Mouse (Mus musculus) heart, embryonic 15.5 days (tissue): Measurements from ENCODE around the gene Tcta. TPM values are rescaled to one million over a fixed set of nuclear protein-coding genes. Genes with fewer than 3 reads are reported as not detected.

ENCODE experiments used
- ATAC-seq: fragments of 200-750 bp; cut with Nextera tagmentation; replicated peaks from 2 replicates; pipeline ENCODE4 v1.8.0; 2017; ENCODE audit warnings: low read depth, moderate TSS enrichment; ENCODE audit not compliant: insufficient number of reproducible peaks, insufficient read depth, low FRiP score
- H3K27ac ChIP-seq: fragments of 300-500 bp; sonication (generic); 2 replicates; pipeline ENCODE4 v1.5.1; 2015; ENCODE audit warnings: mild to moderate bottlenecking, inconsistent platforms
- H3K27me3 ChIP-seq: fragments of 300-500 bp; sonication (generic); 2 replicates; pipeline ENCODE4 v1.6.1; 2015; ENCODE audit warnings: inconsistent platforms
- H3K36me3 ChIP-seq: fragments of 300-500 bp; sonication (generic); 2 replicates; pipeline ENCODE4 v1.6.1; 2015; ENCODE audit warnings: mild to moderate bottlenecking, inconsistent platforms
- H3K4me1 ChIP-seq: fragments of 300-500 bp; sonication (generic); replicated peaks from 2 replicates; pipeline ENCODE4 v1.6.1; 2015; ENCODE audit warnings: inconsistent platforms
- H3K4me2 ChIP-seq: fragments of 300-500 bp; sonication (generic); 2 replicates; pipeline ENCODE4 v1.6.1; 2015; ENCODE audit warnings: inconsistent platforms, mild to moderate bottlenecking, moderate library complexity
- H3K4me3 ChIP-seq: fragments of 300-500 bp; sonication (generic); 2 replicates; pipeline ENCODE4 v1.5.1; 2015; ENCODE audit warnings: mild to moderate bottlenecking, inconsistent platforms
- H3K9ac ChIP-seq: fragments of 300-500 bp; sonication (generic); 2 replicates; pipeline ENCODE4 v1.6.1; 2015; ENCODE audit warnings: mild to moderate bottlenecking, inconsistent platforms
- H3K9me3 ChIP-seq: fragments of 300-500 bp; sonication (generic); replicated peaks from 2 replicates; pipeline ENCODE4 v1.6.1; 2016; ENCODE audit warnings: inconsistent platforms
- WGBS: fragments of 180-500 bp; shearing (Covaris S2); methylation state at CpG from one replicate; pipeline ENCODE4 v1.1.7; 2015; ENCODE audit warnings: mixed read lengths; 5-methylcytosine and 5-hydroxymethylcytosine counted together
- polyA plus RNA-seq: library from polyadenylated mRNA; unstranded; fragments of >200 nt; fragmentation: Nextera tagmentation; extraction: Ambion mirVana; gene quantifications from 2 replicates; pipeline ENCODE4 v1.2.1, GENCODE M21; 2015

Tcta gene
- 31.6 and 34.9 TPM in 2 replicates for polyA plus RNA-seq

DNA sequence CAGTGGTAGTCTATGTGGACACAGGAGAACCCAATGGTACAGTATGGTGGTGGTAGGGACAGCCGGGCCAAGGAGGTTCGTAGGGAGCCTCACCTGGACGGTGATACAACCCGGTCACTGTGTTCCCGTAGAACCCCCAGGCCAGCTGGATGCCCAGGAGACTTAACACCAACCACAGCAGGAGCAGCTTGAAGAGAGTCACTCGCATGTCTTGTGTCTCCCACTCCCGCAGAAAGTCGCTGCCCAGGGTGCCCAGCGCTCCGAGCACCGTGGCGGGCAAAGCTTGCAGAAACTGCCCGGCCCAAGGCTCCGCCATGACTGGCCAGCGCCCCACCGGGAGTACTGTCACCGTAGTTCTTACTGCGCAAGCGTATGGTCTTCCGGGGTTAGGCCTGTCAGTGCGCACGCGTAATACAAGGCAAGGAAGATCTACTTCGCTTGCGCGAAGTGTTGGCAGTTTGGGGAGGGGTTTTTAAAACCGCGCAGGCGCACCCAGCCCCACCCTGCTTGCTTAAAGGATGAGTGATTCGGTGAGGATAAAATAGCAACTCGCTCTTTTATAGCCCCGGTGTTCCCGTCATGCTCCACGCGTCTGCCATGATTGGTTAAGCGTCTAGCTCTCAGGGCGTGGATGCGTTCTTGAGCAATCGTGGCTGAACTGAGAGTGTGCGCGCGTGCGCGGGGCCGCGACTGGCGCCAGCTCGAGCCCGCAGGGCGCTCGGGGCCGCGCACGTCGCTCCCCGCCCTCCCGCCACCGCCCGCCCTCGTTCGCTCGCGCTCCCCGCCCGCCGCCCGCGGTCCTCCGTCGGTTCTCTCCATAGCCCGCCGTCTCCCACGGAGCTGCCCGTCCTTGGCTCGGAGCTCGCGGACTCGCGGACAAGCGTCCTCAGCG lies at the start of gene Tcta, which contains the start of gene Rhoa:
TSS of gene Tcta (minus strand) at position 532 of the 892 bp plus-strand sequence.
TSS of gene Rhoa (plus strand) at position 501 of the 892 bp plus-strand sequence.
- H3K4me1 ChIP-seq, result peaks cover 30% of the 10 kb centered on the region
- peak within 1 kb of the TSS; percentile 80 for H3K4me2 ChIP-seq
- ATAC-seq, result peak; percentile 95
- no peaks in the 10 kb centered on the region for H3K9me3 ChIP-seq
- H3K27me3 ChIP-seq, result no peaks in the 10 kb centered on the region
- H3K27ac ChIP-seq, result peak within 1 kb of the TSS; percentile 100
- H3K36me3 ChIP-seq, result peaks cover 22% of the 10 kb centered on the region
- peak within 1 kb of the TSS; percentile 82 for H3K4me3 ChIP-seq
- under 1% methylated on average over 81 of the region's 81 CpGs for WGBS
- H3K9ac ChIP-seq, result peak within 1 kb of the TSS; percentile 95

DNA sequence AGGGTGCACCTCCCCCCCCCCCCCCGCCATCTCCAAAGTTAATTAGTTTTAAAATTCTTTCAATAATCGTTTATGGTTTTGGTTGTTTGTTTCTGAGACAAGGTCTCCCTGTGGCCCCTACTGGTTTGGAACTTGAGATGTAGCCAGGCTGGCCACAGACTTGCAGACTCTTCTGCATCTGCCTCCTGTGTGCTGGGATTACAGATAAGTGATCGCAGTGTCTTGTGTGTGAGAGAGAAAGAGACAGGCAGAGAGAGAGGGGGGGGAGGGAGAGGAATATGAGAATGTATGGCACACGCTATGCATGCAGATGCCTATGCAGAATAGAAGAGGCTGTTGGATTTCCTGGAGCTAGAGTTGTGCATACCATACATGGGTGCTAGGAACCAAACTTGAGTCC lies 43.8 kb upstream of the Tcta start:
- Histone ChIP-seq H3K27ac (no peak overlapping the region), H3K27me3 (no peaks in the 10 kb centered on the region), H3K36me3 (peaks cover 40% of the 10 kb centered on the region), H3K9ac (no peak overlapping the region), H3K4me1 (peaks cover 21% of the 10 kb centered on the region), H3K4me2 (no peak overlapping the region), H3K9me3 (no peaks in the 10 kb centered on the region), H3K4me3 (no peak overlapping the region)
- 90% methylated on average over 4 of the region's 4 CpGs for WGBS
- no peak for ATAC-seq

DNA sequence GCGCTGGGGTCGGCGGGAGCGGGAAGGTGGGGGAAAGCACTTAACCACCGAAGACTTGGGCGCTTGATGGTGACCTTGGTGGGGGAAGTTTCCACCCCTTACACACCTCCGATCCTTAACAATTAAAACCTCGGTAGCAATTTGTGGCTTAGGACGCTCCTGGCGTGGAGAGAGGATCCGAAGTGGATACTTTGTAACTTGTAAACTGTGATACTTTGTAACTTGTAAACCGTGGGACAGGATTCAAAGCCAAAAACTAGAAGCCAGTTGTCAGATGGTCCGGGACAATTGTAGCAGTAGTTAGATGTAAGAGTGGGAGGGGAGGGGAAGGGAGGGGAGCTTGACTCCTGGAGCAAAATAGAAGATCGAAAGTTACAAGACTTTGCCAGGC lies 42.3 kb upstream of the Tcta start:
- Histone ChIP-seq H3K27ac (peak overlapping the region; percentile 97), H3K9me3 (no peaks in the 10 kb centered on the region), H3K4me1 (peaks cover 21% of the 10 kb centered on the region), H3K27me3 (no peaks in the 10 kb centered on the region), H3K4me3 (peak overlapping the region; percentile 84), H3K36me3 (peaks cover 26% of the 10 kb centered on the region), H3K4me2 (peak overlapping the region; percentile 70), H3K9ac (peak overlapping the region; percentile 94)
- ATAC-seq, result no peak
- 3% methylated on average over 14 of the region's 14 CpGs for WGBS

DNA sequence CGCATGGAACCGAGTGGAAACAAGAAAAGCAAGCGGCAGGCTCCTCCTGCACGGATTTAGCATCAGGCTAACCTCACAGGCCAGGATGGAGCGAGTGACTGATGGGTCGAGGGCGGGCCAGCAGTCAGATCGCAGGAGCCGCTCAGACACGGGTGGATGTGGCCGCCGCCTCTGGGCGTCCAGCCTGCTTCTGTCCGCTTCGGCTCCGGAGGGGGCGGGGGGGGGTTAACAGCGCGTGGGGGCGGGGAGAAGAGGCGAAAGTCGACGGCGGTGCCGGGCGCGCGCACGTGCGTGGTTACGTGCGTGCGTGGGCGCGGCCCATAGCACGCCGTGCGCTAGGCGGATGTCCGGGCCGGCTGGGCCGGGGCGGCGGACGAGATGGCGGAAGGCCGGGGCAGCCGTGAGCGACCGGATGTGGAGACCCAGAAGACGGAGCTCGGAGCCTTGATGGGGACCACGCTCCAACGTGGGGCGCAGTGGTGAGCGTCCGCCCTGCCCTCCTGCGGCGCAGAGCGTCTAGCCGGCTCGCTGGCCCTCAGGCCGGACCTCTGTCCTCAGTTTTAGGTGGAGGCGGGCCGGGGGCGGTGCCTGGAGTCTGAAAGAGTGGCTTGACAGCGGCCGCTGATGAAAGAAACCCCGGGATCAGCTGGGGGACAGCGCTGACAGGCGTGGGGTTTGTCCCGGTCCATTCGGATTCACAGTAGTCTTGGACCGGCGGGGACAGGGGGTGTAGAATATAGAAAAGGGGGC lies 41.8 kb upstream of the Tcta start, which contains the start of gene Usp4:
TSS of gene Usp4 (plus strand) at position 314 of the 750 bp plus-strand sequence.
- Histone ChIP-seq H3K4me1 (peaks cover 21% of the 10 kb centered on the region), H3K27me3 (no peaks in the 10 kb centered on the region), H3K36me3 (peaks cover 20% of the 10 kb centered on the region), H3K4me2 (peak within 1 kb of the TSS; percentile 70), H3K9me3 (no peaks in the 10 kb centered on the region), H3K9ac (peak within 1 kb of the TSS; percentile 94), H3K27ac (peak within 1 kb of the TSS; percentile 97), H3K4me3 (peak within 1 kb of the TSS; percentile 84)
- under 1% methylated on average over 75 of the region's 75 CpGs for WGBS
- ATAC-seq, result peak; percentile 93

DNA sequence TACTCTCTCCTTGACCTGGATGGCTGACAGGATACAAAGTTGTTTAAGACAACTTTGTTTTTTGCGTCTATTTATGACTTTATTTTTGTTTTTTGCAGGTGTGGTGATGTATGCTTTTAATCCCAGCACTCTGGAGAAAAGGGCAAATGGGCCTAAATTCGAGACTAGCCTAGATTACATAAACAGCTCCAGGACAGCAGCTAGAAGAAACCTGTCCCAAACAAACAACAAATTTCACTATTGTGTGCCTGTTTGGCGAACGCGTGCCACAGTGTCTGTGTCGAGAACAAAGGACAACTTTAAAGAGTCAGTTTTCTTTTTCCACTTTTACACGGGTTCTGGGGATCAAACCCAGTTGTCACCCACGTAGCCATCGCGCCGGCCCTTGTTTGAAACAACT lies 41.1 kb upstream of the Tcta start:
- no peaks in the 10 kb centered on the region for H3K9me3 ChIP-seq
- ATAC-seq, result no peak
- peak overlapping the region; percentile 70 for H3K4me2 ChIP-seq
- H3K4me3 ChIP-seq, result peak overlapping the region; percentile 84
- H3K36me3 ChIP-seq, result peaks cover 13% of the 10 kb centered on the region
- 8% methylated on average over 11 of the region's 11 CpGs for WGBS
- H3K27me3 ChIP-seq, result no peaks in the 10 kb centered on the region
- peak overlapping the region; percentile 97 for H3K27ac ChIP-seq
- H3K9ac ChIP-seq, result peak overlapping the region; percentile 94
- peaks cover 21% of the 10 kb centered on the region for H3K4me1 ChIP-seq

DNA sequence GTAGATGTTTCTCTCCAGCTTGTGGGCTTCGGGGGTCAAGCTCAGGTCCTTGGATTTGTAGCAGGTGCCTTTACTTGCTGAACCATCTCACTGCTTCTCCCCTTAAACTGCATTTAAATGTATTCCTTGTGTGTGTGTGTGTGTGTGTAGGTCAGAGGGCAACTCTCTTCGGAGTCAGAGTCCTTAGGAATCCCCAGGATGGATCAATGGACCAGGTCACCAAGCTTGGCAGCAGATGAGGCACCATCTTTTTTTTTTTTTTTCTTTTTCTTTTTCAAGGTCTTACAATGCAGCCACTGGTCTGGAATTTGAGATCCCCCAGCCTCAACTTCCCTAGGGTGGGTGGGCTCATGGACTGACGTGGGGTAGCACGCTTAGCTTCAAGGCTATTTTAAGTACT lies 38.5 kb upstream of the Tcta start:
- Histone ChIP-seq H3K9me3 (no peaks in the 10 kb centered on the region), H3K36me3 (no peaks in the 10 kb centered on the region), H3K27me3 (no peaks in the 10 kb centered on the region), H3K27ac (no peak overlapping the region), H3K4me1 (peaks cover 39% of the 10 kb centered on the region), H3K4me2 (no peak overlapping the region), H3K9ac (no peak overlapping the region), H3K4me3 (no peak overlapping the region)
- WGBS, result 79% methylated on average over 4 of the region's 4 CpGs
- ATAC-seq, result no peak

DNA sequence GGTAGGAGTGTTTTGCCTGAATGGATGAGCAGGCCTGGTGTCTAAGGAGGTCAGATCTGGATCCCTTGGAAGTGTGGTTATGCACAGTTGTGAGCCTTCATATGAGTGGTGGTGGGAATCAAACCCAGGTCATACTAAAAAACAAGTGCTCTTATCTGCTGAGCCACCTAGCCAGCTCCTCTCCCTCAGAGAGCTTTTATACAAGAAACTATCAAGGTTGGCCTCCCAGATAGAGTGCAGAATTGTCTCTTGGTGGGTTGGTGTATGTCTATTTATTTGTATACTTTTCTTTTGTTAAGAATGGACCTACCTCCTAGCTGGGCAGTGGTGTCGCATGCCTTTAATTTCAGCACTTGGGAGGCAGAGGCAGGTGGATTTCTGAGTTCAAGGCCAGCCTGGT lies 37.9 kb upstream of the Tcta start:
- peaks cover 34% of the 10 kb centered on the region for H3K4me1 ChIP-seq
- 94% methylated on average over 1 of the region's 1 CpGs for WGBS
- no peak overlapping the region for H3K4me3 ChIP-seq
- H3K27ac ChIP-seq, result no peak overlapping the region
- H3K4me2 ChIP-seq, result no peak overlapping the region
- ATAC-seq, result no peak
- H3K9ac ChIP-seq, result no peak overlapping the region
- H3K9me3 ChIP-seq, result no peaks in the 10 kb centered on the region
- no peaks in the 10 kb centered on the region for H3K36me3 ChIP-seq
- no peaks in the 10 kb centered on the region for H3K27me3 ChIP-seq

DNA sequence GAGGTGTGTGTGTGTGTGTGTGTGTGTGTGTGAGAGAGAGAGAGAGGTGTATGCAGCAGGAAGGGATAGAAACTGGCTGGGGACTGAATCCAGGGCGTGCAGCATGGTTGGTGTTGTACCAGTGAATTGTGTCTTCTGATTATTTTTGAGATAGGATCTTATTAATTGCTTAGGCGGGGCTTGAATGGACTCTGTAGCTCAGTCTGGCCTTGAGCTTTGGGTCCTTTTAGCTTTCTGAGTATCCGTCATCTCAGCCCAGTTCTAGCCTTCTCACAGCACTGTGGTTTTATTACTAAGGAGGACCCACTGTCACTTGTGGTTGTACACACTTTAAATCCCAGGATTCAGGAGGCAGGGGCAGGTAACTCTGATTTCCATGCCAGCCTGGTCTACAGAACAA lies 37.4 kb upstream of the Tcta start:
- Histone ChIP-seq H3K27ac (no peak overlapping the region), H3K27me3 (no peaks in the 10 kb centered on the region), H3K9me3 (no peaks in the 10 kb centered on the region), H3K4me1 (peaks cover 34% of the 10 kb centered on the region), H3K9ac (no peak overlapping the region), H3K4me2 (no peak overlapping the region), H3K4me3 (no peak overlapping the region), H3K36me3 (no peaks in the 10 kb centered on the region)
- WGBS, result 82% methylated on average over 3 of the region's 3 CpGs
- no peak for ATAC-seq

DNA sequence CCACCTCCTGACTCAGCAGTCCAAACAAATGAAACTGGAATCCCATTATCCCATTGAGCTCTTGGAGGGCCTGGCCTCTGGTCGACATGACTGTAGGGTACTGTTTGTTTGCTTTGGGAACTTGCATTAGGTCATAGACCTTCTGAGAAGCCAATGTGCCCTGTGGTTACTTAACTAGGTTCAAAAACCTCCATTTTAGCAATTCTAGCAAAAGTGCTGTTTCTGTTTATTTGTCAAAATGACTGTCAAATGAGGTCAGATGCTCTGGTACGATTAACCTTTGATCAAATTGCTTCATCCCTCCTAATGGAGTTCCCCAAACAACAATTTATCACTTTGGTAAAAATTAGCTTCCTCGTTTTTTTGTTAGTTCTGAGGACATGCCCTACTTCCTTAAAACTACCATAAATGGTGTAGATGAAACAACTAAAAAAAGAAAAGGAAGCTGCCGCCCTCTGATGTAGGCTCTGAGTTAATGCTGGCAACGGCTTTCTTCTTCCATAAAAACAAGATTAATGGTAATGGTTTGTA lies 36.4 kb upstream of the Tcta start:
- Histone ChIP-seq H3K4me1 (peaks cover 36% of the 10 kb centered on the region), H3K9me3 (no peaks in the 10 kb centered on the region), H3K4me3 (no peak overlapping the region), H3K27ac (peak overlapping the region; percentile 17; the same call in 1 of the 2 replicates), H3K27me3 (no peaks in the 10 kb centered on the region), H3K4me2 (no peak overlapping the region), H3K9ac (no peak overlapping the region), H3K36me3 (peaks cover 5% of the 10 kb centered on the region; the same call in 1 of the 2 replicates)
- ATAC-seq, result no peak
- 43% methylated on average over 5 of the region's 5 CpGs for WGBS

DNA sequence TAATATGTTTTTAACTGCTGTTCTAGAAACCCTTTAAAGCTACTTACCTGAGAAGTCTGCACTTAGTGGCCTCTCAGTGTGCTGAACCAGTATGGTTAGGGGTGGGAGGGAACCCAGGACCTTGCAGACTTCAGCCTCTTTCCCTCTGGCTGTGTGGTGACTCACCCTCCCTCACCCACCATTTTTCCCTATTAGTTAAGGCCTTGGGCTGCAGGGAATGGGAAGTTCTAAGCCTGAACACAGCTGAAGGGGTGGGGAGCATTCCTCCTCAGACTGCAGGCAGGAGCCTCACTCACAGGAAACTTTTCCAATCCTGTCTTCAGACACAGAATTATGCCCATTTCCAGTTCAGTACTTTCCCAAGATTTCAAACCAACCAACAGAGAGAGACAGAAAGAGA lies 35.8 kb upstream of the Tcta start:
- Histone ChIP-seq H3K9me3 (no peaks in the 10 kb centered on the region), H3K4me1 (peaks cover 33% of the 10 kb centered on the region), H3K4me2 (no peak overlapping the region), H3K36me3 (peaks cover 5% of the 10 kb centered on the region; the same call in 1 of the 2 replicates), H3K27me3 (no peaks in the 10 kb centered on the region), H3K4me3 (no peak overlapping the region), H3K9ac (no peak overlapping the region), H3K27ac (peak overlapping the region; percentile 17; the same call in 1 of the 2 replicates)
- no peak for ATAC-seq

DNA sequence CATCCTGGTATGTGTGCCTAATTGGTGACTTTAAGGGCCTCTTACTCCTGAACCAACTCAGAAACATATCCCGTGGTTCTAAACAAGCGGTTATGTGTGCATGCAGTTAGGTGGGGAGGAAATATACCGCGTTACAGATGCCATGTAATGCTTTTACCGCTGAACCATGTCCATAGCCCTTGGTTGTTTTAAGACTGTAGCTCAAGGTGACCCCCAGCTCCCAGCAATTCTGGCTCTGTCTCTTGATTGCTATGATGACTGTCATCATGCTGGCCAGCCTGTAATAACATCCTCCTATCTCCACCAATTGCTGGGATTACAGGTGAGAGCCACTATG lies 35.1 kb upstream of the Tcta start:
- ATAC-seq, result no peak
- Histone ChIP-seq H3K9ac (no peak overlapping the region), H3K9me3 (no peaks in the 10 kb centered on the region), H3K36me3 (peaks cover 5% of the 10 kb centered on the region; the same call in 1 of the 2 replicates), H3K27ac (peak overlapping the region; percentile 93; the same call in 1 of the 2 replicates), H3K4me3 (no peak overlapping the region; the same call in 1 of the 2 replicates), H3K4me1 (peaks cover 30% of the 10 kb centered on the region), H3K4me2 (peak overlapping the region; percentile 85; the same call in 1 of the 2 replicates), H3K27me3 (no peaks in the 10 kb centered on the region)
- WGBS, result 81% methylated on average over 5 of the region's 5 CpGs
